Mouse (Mus musculus) megakaryocyte-erythroid progenitor cell, adult 5-6 weeks (primary cell): Measurements from ENCODE around the gene Slc44a5. TPM values are rescaled to one million over a fixed set of nuclear protein-coding genes. Genes with fewer than 3 reads are reported as not detected.

Experiments
- total RNA-seq, 2 experiments: library from RNA; stranded (forward) in 1 of 2; stranded (reverse) in 1 of 2; fragments of 200-1000, 215-1000 nt in 1 of 2; fragments of >200 nt in 1 of 2; fragmentation: Nextera tagmentation in 1 of 2; gene quantifications; 2 replicates each; pipeline ENCODE4 v1.2.3; 2014 to 2017

Slc44a5 gene
- total RNA-seq, 2 experiments from 2014 or later: 0.28 TPM; not detected in 1

Other genes with a start within 250 kb of the Slc44a5 start
- 19.6 and 26.5 TPM in 2 replicates for gene St6galnac3, start 248.3 kb upstream of the Slc44a5 start, total RNA-seq (2014; fragmentation: Nextera tagmentation)
- 4.0 and 17.2 TPM in 2 replicates for gene St6galnac3, start 248.3 kb upstream of the Slc44a5 start, total RNA-seq (2017)
- gene Asb17, start 129.2 kb upstream of the Slc44a5 start, total RNA-seq (2014; fragmentation: Nextera tagmentation): 11.2 and 12.2 TPM in 2 replicates
- 3.7 and 4.2 TPM in 2 replicates for gene Asb17, start 129.2 kb upstream of the Slc44a5 start, total RNA-seq (2017)
- 0.17 and 0.49 TPM in 2 replicates for gene Msh4, start 67.3 kb upstream of the Slc44a5 start, total RNA-seq (2014; fragmentation: Nextera tagmentation)
- gene Msh4, start 67.3 kb upstream of the Slc44a5 start, total RNA-seq (2017): not detected in 2 replicates
- gene Rabggtb, start 60.4 kb upstream of the Slc44a5 start, total RNA-seq (2014; fragmentation: Nextera tagmentation): 211 and 271 TPM in 2 replicates
- gene Rabggtb, start 60.4 kb upstream of the Slc44a5 start, total RNA-seq (2017): 274 and 354 TPM in 2 replicates
- 69.9 and 82.5 TPM in 2 replicates for gene Acadm, start 28.8 kb upstream of the Slc44a5 start, total RNA-seq (2014; fragmentation: Nextera tagmentation)
- gene Acadm, start 28.8 kb upstream of the Slc44a5 start, total RNA-seq (2017): 201 and 332 TPM in 2 replicates